Mouse (Mus musculus) E14TG2a.4 (cell line): ENCODE data around the gene Pgm5.

Experiments
- CTCF ChIP-seq: conservative IDR thresholded peaks from 2 replicates; pipeline ENCODE4 v1.5.1; 2014; ENCODE audit warnings: low read length
- NANOG ChIP-seq: IDR thresholded peaks from 2 replicates; pipeline ENCODE4 v1.6.1; 2014; ENCODE audit warnings: borderline replicate concordance, low read length, mixed read lengths
- POU5F1 ChIP-seq: IDR thresholded peaks from 2 replicates; pipeline ENCODE4 v1.6.1; 2014; ENCODE audit warnings: low read length, borderline replicate concordance

GRCm38 (mm10) chr19:24637988-24638387 is 223.7 kb downstream of the Pgm5 start:
- TF ChIP-seq CTCF (no peak), POU5F1 (no peak), NANOG (no peak)
